In the genomic region with DNA sequence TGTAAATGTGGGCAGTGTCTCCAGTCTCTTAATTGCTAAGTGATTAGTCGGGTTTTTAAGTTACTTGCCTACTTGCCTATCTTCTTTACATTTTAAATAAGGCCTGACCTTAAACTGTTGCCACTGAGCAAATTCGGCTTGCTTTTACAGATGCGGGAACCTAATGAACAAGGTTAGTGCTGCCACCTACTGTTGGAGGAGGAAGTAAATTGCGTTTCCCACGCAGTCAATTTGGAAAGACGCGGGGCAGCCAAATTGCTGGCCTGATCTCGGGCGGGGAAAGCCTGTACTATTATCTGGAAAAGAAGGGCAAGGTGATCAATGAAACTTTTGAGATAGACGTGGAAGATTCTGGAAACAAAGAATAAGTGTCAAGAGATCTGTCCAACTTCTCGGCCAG, we compare ENCODE assay signal across 10 mouse cellular contexts.
DNase-seq lines count a peak whose midpoint lies in the region; ATAC-seq and TF ChIP-seq lines count a peak whose summit lies in the region.
"Had no signal": no experiment of that assay in that cellular context is flagged by ENCODE, and none has a peak within 500 bp of the region (broad histone marks: within the 10 kb centered on the region; RNA-seq: fewer than 3 reads in every experiment).

No protein-coding gene starts in this region.

- H3K9ac ChIP-seq in hindbrain, embryonic 11.5 days (ENCODE audit: low read depth, low read length): no peak overlapping the region
- H3K9ac ChIP-seq in hindbrain, embryonic 12.5 days: no peak overlapping the region
- H3K9ac ChIP-seq in ES-Bruce4 (ENCODE audit: low read depth, poor library complexity, severe bottlenecking): no peak overlapping the region
- H3K9ac ChIP-seq: embryonic facial prominence, embryonic 12.5 days had no signal

- no peak overlapping the region for H3K4me3 ChIP-seq in hindbrain, embryonic 11.5 days (ENCODE audit: low read depth, low read length)
- H3K4me3 ChIP-seq in hindbrain, embryonic 12.5 days: no peak overlapping the region
- H3K4me3 ChIP-seq in ES-Bruce4 (ENCODE audit: low read depth, low read length): no peak overlapping the region
- H3K4me3 ChIP-seq: embryonic facial prominence, embryonic 12.5 days; megakaryocyte, embryonic 14.5 days had no signal

- H3K27ac ChIP-seq in hindbrain, embryonic 11.5 days (ENCODE audit: low read depth, low read length): no peak overlapping the region
- H3K27ac ChIP-seq in hindbrain, embryonic 12.5 days: no peak overlapping the region
- H3K27ac ChIP-seq in ES-Bruce4 (ENCODE audit: insufficient read depth, low read length): no peak overlapping the region
- H3K27ac ChIP-seq: embryonic facial prominence, embryonic 12.5 days had no signal

- H3K36me3 ChIP-seq in hindbrain, embryonic 11.5 days (ENCODE audit: control insufficient read depth, insufficient read depth, low read length): no peaks in the 10 kb centered on the region
- no peaks in the 10 kb centered on the region for H3K36me3 ChIP-seq in hindbrain, embryonic 12.5 days
- no peaks in the 10 kb centered on the region for H3K36me3 ChIP-seq in ES-Bruce4 (ENCODE audit: control insufficient read depth, insufficient read depth, low read length, poor library complexity, severe bottlenecking)
- H3K36me3 ChIP-seq: embryonic facial prominence, embryonic 12.5 days had no signal

- H3K9me3 ChIP-seq in hindbrain, embryonic 11.5 days (ENCODE audit: control insufficient read depth, low read length): no peaks in the 10 kb centered on the region
- no peaks in the 10 kb centered on the region; the same call in 1 of the 2 replicates for H3K9me3 ChIP-seq in hindbrain, embryonic 12.5 days (replicated peaks)
- H3K9me3 ChIP-seq in ES-Bruce4 (replicated peaks; ENCODE audit: control insufficient read depth, insufficient read depth, low read length, poor library complexity, severe bottlenecking): peaks cover 6% of the 10 kb centered on the region; the same call in 1 of the 2 replicates

- WGBS in hindbrain, embryonic 11.5 days: 12% methylated on average over 11 of the region's 11 CpGs
- WGBS in hindbrain, embryonic 12.5 days: 13% methylated on average over 11 of the region's 11 CpGs

- no peak for TF ChIP-seq EP300 in ES-Bruce4 (IDR thresholded peaks at IDR 0.05; ENCODE audit: insufficient read depth, low read depth, low read length)

- TF ChIP-seq CTCF in ES-Bruce4 (IDR thresholded peaks at IDR 0.05; ENCODE audit: low read depth, low read length): peak; percentile 47

- no peak overlapping the region for H3K4me2 ChIP-seq in hindbrain, embryonic 11.5 days (replicated peaks; ENCODE audit: low read depth, low read length)
- no peak overlapping the region for H3K4me2 ChIP-seq in hindbrain, embryonic 12.5 days (replicated peaks)
- H3K4me2 ChIP-seq: embryonic facial prominence, embryonic 12.5 days had no signal

- peak; percentile 80 for DNase-seq in hindbrain, embryonic 11.5 days (ENCODE audit: low spot score)
- DNase-seq in brain, embryonic 18.5 days (ENCODE audit: low read depth, low spot score): peak; percentile 50
- peak; percentile 57 for DNase-seq in gastrocnemius, postnatal 10 days
- peak; percentile 59 to 69 for DNase-seq in kidney, postnatal 4 days
- DNase-seq in lung, postnatal 14 days: peak; percentile 74
- DNase-seq in testis, postnatal 10 days (ENCODE audit: low spot score): peak; percentile 62

- TF ChIP-seq POLR2A in ES-Bruce4 (IDR thresholded peaks at IDR 0.05; ENCODE audit: insufficient read depth, low read length): no peak

- no peak for ATAC-seq in hindbrain, embryonic 11.5 days (ENCODE audit: low FRiP score)
- ATAC-seq in hindbrain, embryonic 12.5 days (ENCODE audit: low FRiP score): no peak

- no peaks in the 10 kb centered on the region for H3K4me1 ChIP-seq in hindbrain, embryonic 11.5 days (replicated peaks; ENCODE audit: control insufficient read depth, insufficient read depth, low read length)
- H3K4me1 ChIP-seq in hindbrain, embryonic 12.5 days: no peaks in the 10 kb centered on the region
- H3K4me1 ChIP-seq in ES-Bruce4 (ENCODE audit: control insufficient read depth, insufficient read depth, low read length): no peaks in the 10 kb centered on the region
- H3K4me1 ChIP-seq: embryonic facial prominence, embryonic 12.5 days; megakaryocyte, embryonic 14.5 days had no signal

- no peaks in the 10 kb centered on the region for H3K27me3 ChIP-seq in hindbrain, embryonic 11.5 days (ENCODE audit: control insufficient read depth, insufficient read depth, low read length)
- H3K27me3 ChIP-seq in hindbrain, embryonic 12.5 days: no peaks in the 10 kb centered on the region
- no peaks in the 10 kb centered on the region for H3K27me3 ChIP-seq in ES-Bruce4 (ENCODE audit: control insufficient read depth, insufficient read depth, low read length, poor library complexity, severe bottlenecking)
- H3K27me3 ChIP-seq: embryonic facial prominence, embryonic 12.5 days had no signal
